Mouse (Mus musculus) brown adipose tissue, adult 24 weeks (tissue): Measurements from ENCODE around the gene Rwdd3. TPM values are rescaled to one million over a fixed set of nuclear protein-coding genes. Genes with fewer than 3 reads are reported as not detected.
A peak's percentile ranks its signal among the peaks of the same experiment; 100 is the strongest.

Experiments
- H3K27ac ChIP-seq: fragments of 200-500 bp; replicated peaks from 2 replicates; pipeline ENCODE4 v1.5.1; 2012; ENCODE audit warnings: low read depth, mild to moderate bottlenecking, low read length
- H3K4me1 ChIP-seq: fragments of 200-500 bp; 2 replicates; pipeline ENCODE4 v1.6.1; 2012; ENCODE audit warnings: low read length, mixed read lengths; ENCODE audit not compliant: control insufficient read depth, insufficient read depth, insufficient read length
- H3K4me3 ChIP-seq: fragments of 200-500 bp; 2 replicates; pipeline ENCODE4 v1.5.1; 2012; ENCODE audit warnings: low read depth, mild to moderate bottlenecking, low read length, moderate library complexity; ENCODE audit not compliant: insufficient read depth
- polyA plus RNA-seq: library from polyadenylated mRNA; stranded (reverse); fragments of >200 nt; gene quantifications from 2 replicates; pipeline ENCODE4 v1.2.4, GENCODE M21; 2012; ENCODE audit not compliant: missing spikeins, insufficient read depth, insufficient read length

The Rwdd3 gene
- 10.9 and 11.9 TPM in 2 replicates for polyA plus RNA-seq

GRCm38 (mm10) chr3:121171243-121171871, at the start of gene Rwdd3:
Gene Rwdd3, minus strand, starts transcription at chr3:121171695.
- H3K27ac ChIP-seq, result peak within 1 kb of the TSS; percentile 72
- H3K4me3 ChIP-seq, result peak within 1 kb of the TSS; percentile 85
- H3K4me1 ChIP-seq, result peaks cover 7% of the 10 kb centered on the region; the same call in 1 of the 2 replicates

GRCm38 (mm10) chr3:121217011-121217410, 45.5 kb upstream of the Rwdd3 start:
- Histone ChIP-seq H3K4me3 (no peak overlapping the region), H3K27ac (no peak overlapping the region), H3K4me1 (no peaks in the 10 kb centered on the region)

GRCm38 (mm10) chr3:121213501-121213900, 42.0 kb upstream of the Rwdd3 start:
- Histone ChIP-seq H3K4me3 (no peak overlapping the region), H3K27ac (no peak overlapping the region), H3K4me1 (no peaks in the 10 kb centered on the region)

- Histone ChIP-seq H3K27ac (no peak overlapping the region), H3K4me1 (no peaks in the 10 kb centered on the region; the same call in 1 of the 2 replicates), H3K4me3 (no peak overlapping the region)
These were observed 40.7 kb upstream of the Rwdd3 start for GRCm38 (mm10) chr3:121212156-121212555.

- Histone ChIP-seq H3K4me3 (no peak overlapping the region), H3K4me1 (no peaks in the 10 kb centered on the region; the same call in 1 of the 2 replicates), H3K27ac (no peak overlapping the region)
These were observed 37.5 kb upstream of the Rwdd3 start for GRCm38 (mm10) chr3:121208994-121209393.

- H3K4me3 ChIP-seq, result no peak overlapping the region
- H3K27ac ChIP-seq, result no peak overlapping the region
- no peaks in the 10 kb centered on the region; the same call in 1 of the 2 replicates for H3K4me1 ChIP-seq
These were observed 34.8 kb upstream of the Rwdd3 start for GRCm38 (mm10) chr3:121206202-121206882.

GRCm38 (mm10) chr3:121202638-121203037, 31.1 kb upstream of the Rwdd3 start:
- Histone ChIP-seq H3K4me1 (no peaks in the 10 kb centered on the region), H3K27ac (no peak overlapping the region), H3K4me3 (no peak overlapping the region)

GRCm38 (mm10) chr3:121201012-121201747, 29.7 kb upstream of the Rwdd3 start:
- Histone ChIP-seq H3K4me1 (no peaks in the 10 kb centered on the region), H3K27ac (no peak overlapping the region), H3K4me3 (no peak overlapping the region)

GRCm38 (mm10) chr3:121189199-121189598, 17.7 kb upstream of the Rwdd3 start:
- Histone ChIP-seq H3K27ac (no peak overlapping the region), H3K4me1 (no peaks in the 10 kb centered on the region), H3K4me3 (no peak overlapping the region)

GRCm38 (mm10) chr3:121187510-121187909, 16.0 kb upstream of the Rwdd3 start:
- Histone ChIP-seq H3K4me1 (no peaks in the 10 kb centered on the region), H3K27ac (no peak overlapping the region), H3K4me3 (no peak overlapping the region)

- H3K4me1 ChIP-seq, result no peaks in the 10 kb centered on the region
- no peak overlapping the region for H3K4me3 ChIP-seq
- no peak overlapping the region for H3K27ac ChIP-seq
These were observed 15.4 kb upstream of the Rwdd3 start for GRCm38 (mm10) chr3:121186925-121187324.

- H3K4me3 ChIP-seq, result no peak overlapping the region
- no peaks in the 10 kb centered on the region for H3K4me1 ChIP-seq
- 0 out of 2 replicates have a peak overlapping the region, but pooled peaks have one; percentile 0 for H3K27ac ChIP-seq
These were observed 13.7 kb upstream of the Rwdd3 start for GRCm38 (mm10) chr3:121185197-121185596.

GRCm38 (mm10) chr3:121176011-121176410, 4.5 kb upstream of the Rwdd3 start:
- no peak overlapping the region for H3K27ac ChIP-seq
- H3K4me3 ChIP-seq, result no peak overlapping the region
- H3K4me1 ChIP-seq, result peaks cover 4% of the 10 kb centered on the region; the same call in 1 of the 2 replicates

GRCm38 (mm10) chr3:121174248-121174945, 2.9 kb upstream of the Rwdd3 start:
- H3K4me1 ChIP-seq, result peaks cover 7% of the 10 kb centered on the region; the same call in 1 of the 2 replicates
- no peak overlapping the region for H3K4me3 ChIP-seq
- peak overlapping the region; percentile 92 for H3K27ac ChIP-seq

GRCm38 (mm10) chr3:121172718-121173117, 1.2 kb upstream of the Rwdd3 start:
- Histone ChIP-seq H3K27ac (no peak overlapping the region), H3K4me1 (peaks cover 7% of the 10 kb centered on the region; the same call in 1 of the 2 replicates), H3K4me3 (no peak overlapping the region)
